Mouse (Mus musculus) A20 (cell line): ENCODE data around the gene Nfam1.
"Not testable (repeated sequence)": the region's sequence is repeated elsewhere in the genome, so short reads cannot be mapped to it uniquely, and the experiment has no call there.

Experiments used
- DNase-seq: peaks from one replicate; pipeline ENCODE4 v3.0.0-alpha.2; 2011; ENCODE audit warnings: low read depth, low spot score

The Nfam1 gene

DNA sequence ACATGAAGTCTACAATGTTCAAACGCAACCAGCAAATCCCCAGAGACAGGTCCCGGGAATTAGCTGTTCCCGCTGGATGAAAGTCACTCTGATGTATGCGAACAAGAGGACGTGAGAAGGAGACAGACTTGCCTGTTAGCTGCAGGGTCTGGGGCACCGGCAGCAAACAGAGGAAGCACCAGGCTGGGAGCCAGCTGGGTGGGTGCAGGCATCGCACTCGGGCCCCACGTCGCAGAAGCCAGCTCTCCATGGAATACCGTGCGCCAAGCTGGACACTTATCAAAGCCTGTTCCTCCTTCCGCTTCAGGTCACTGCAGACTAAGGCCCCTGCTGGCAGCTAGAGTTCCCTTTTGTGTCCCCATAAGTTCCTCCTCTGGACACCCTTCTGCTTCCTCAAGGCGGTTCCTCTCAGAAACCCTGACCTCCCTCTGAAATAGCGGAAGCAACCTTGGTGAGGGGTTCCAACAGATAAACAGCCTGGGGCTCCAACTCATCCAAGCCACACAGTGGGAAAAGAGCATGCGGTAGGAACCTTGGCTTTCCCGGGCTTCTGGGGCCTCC is at the start of gene Nfam1:
Nfam1 (minus strand) TSS at position 326 of the 561 bp plus-strand sequence.
- DNase-seq: no peak

DNA sequence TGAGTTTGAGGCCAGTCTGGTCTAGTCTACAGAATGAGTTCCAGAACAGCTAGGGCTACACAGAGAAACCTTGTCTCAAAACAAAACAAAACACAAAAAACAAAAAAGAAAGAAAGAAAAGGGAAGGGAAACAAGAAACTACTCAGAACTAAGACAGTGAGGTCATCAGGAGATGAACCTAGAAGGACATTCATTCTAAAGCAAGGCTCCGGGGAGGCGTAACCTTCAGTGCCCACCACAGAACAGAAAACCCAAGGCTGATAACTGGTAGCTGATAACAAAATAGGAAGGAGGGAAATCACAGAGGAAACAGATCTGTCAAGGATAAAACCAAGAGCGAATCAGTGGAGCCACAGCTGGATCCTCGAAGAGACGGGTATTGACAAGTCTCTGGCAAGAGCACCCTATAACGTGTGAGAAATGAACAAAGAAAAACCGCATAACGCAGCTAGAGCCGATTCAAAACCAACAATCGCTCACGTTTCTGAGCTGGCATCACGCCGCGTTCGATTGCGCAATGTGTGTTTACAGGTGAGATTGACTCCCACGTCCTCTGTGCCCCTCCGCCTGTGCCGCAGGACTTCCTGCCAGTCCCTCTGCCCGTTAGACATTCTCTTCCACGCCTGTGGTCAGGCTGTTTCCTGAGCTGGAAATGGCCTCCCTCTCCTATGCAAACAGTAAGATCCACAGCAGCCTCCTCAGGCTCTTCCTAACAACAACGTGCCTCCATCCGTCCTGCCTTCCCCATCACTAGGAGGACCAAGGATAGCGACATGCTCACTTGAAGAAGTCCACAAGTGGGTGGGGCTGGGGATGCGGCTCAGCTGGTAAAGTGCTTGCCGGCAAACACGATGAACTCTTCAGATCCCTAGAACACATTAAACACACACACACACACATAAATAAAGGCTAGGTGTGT is 42.8 kb upstream of the Nfam1 start:
- peak; percentile 42 for DNase-seq

DNA sequence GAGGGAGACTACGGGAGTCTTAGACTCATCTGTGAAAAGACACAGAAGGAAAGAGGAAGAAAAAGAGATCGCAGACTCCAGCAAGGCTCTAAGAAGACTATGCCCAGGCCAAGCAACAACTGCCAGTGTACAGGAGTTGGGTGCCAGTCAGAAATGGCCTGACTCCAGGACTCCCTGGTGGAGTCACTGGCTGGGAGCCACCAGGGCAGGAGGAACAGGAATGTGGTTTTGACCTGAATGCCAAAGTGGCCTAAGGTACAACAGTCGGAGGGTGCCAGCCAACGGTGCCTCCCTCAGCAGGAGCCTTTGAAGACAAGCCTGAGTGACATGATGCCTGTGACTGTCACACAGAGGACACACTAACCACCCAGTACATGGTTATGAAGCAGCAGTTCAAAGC is 41.1 kb upstream of the Nfam1 start:
- no peak for DNase-seq

DNA sequence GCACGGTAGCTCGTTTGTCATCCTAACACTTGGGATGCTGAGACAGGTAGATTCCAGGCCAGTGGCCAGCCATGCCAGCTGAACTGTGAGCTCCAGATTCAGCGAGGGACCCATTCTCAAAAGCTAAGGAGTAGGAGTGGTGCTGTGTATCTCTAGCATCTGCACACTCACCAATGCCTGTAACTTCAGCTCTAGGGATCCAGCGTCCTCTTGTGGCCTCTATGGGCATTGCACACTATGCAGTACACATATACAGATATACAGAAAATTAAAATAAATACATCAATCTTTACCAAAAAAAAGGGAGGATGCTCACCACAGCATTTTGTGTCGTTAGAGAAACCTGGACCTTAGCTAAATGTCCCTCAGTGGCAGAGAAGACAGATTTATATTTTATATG is 38.6 kb upstream of the Nfam1 start:
- DNase-seq: peak; percentile 24

DNA sequence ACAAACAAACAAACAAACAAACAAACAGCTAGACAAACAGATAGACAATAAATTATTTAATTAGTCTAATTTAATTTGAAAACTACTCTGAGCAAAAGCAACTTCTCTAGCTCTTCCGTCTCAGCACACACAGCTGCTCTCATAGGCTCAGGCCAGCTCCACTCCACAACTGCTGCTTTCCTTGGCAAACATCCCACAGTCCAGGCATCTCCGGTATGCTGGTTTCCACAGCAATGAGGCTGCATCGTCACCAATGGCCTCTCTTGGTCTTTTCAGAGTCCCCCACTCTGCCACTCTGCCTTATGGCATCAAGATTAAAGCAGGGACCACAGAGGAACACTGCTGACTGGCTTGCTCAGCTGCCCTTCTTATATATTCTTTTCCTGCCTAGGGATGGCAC is 37.8 kb upstream of the Nfam1 start:
- DNase-seq: no peak

DNA sequence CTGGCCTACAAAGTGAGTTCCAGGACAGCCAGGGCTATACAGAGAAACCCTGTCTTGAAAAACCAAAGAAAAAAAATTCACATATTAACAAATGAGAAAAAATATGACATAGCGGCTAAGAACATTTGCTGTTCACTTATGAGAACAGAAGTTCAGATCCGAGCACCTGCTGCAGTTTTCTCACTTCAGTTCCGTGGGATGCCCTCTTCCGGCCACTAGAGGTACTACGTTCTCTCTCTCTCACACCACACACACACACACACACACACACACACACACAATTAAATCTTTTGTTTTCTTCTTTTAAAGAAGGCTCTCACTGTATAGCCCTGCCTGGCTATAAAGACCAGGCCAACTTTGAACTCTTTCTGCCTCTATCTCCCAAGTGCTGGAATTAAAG is 35.2 kb upstream of the Nfam1 start:
- DNase-seq: peak; percentile 20

DNA sequence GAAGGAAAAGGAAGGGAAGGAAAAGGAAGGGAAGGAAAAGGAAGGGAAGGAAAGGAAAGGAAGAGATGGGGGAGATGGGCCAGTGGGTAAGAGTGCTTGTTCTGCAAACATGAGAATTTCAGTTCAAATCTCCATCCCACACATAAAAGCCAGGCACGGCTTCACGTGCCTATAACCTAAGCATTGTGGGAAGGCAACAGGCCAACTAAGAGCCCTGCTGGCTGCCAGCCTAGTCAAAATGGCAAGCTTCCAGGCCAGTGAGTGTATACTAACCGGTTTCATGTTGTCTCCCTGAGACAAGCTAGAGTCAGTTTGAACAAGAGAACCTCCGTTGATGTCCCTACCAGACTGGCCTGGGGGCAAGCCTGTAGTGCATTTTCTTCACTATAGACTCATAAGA is 32.4 kb upstream of the Nfam1 start:
- no peak for DNase-seq

DNA sequence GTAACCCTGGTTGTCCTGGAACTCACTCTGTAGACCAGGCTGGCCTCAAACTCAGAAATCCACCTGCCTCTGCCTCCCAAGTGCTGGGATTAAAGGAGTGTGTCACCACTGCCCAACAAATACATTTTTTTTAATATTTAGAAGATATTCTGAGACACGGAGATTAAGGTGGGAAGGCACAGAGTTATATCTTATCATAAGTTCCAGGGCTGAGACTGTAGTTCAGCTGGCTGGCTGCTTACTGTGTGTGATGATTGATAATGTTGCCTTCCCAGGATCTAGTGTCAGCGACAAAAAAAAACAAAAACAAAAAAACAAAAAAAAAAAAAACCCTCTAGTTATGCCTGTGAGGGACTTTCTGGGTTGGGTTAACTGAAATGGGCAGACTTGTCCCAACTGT is 29.5 kb upstream of the Nfam1 start:
- not testable (repeated sequence) for DNase-seq

DNA sequence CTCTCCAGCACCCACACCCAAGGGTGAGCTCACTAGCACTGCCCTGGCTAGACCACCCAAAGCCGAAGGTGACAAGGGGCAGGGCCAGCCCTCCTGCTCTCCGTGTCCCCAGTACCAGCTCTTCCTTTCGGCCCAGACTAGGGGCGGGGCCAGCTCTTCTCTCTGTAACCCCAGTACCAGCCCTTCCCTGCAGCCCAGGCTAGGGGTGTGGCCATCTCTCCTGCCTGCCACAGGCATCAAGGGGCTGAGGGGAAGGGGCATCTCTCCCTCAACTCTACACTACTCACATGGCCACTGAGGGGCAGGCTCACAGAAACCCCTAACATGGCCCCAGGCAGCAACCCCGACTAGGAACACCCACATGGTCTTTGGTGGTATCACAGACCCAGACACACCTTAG is 28.6 kb upstream of the Nfam1 start:
- DNase-seq: no peak

DNA sequence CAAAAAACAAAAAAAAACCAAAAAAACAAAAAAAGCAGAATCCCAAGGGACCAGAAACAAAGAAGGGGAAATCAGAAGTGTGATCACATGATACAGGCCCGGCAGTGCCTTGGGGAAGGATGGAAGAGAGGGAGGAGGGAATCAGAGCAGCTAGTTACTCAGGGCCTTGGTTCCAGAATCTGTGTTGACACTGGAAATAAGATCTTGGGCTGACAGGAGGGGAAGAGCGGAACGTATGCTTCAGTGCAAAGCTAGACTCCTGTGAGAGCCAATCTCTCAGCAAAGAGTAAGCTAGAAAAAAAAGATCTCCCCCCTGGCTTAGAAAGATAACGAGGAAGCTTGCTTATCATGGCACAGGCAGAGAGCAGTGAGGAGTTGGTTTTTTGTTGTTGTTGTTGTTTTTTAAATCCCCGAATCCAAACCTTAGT is 26.1 kb upstream of the Nfam1 start:
- DNase-seq: no peak

DNA sequence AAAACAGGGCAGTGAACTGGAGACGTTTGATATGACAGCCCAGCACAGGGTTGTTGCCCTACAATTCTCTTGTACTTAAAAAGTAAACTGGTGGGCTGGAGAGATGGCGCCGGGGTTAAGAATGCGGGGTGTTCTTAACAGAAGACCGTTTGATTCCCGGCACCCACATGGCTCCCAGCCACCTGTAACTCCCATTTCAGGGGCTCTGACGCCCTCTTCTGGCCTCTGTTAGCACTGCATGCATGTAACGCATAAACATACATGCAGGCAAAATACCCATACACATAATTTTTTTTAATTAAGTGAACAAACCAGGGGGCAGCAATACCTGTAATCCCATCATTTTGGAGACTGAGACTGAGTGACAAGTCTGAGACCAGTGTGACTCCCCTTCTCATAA is 24.4 kb upstream of the Nfam1 start:
- no peak for DNase-seq

DNA sequence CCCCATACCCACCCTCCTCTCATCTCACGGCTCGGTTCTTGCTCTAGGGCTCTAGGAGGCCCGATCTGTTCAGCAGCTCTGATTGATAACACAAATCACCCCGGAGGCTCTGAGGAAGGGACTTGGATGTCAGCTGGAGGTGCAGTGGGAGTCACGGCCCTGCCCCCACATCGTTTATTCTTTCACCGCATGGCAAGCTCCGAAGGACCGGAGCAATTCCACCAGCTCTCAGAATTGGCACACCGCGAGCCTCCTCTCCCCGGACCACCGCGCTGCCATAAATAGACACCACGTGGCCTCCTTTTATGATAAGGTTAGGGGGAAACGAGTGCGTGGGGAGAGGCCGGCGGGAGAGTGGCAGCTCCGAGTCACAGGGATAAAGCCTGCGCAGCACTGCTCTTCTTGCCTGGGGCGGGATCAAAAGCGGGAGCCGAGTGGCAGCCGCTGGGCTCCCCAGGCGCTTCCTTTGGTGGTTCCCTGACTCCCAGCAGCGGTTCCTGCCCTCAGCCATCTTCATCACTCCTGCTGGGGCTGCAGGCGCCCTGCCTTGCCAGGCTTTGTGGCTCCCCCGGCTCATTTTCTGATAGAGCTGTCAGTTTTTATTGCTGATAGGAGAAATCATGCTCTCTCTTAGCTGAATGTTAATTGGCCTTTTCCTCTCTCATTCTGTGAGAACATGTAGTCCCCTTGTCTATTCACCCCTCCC is 23.4 kb upstream of the Nfam1 start:
- DNase-seq: no peak

DNA sequence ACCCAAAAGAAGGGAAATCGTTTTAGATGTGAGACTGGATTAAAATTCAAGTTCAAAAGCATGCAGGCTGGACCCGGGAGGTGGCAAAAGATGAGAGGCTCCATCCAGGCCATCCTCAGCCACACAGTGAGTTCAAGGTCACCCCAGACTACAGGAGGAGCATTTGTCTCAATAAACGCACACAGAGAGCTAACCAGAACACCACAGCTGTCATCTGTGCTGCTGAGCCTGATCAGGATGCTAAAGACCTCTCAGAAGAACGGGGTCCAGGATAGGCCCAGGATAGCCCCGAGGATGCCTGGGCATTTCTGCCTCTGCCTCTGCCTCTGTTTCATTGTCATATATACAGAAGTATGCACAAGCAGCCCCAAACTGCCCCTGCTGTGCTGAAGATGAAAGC is 22.5 kb upstream of the Nfam1 start:
- DNase-seq: no peak

DNA sequence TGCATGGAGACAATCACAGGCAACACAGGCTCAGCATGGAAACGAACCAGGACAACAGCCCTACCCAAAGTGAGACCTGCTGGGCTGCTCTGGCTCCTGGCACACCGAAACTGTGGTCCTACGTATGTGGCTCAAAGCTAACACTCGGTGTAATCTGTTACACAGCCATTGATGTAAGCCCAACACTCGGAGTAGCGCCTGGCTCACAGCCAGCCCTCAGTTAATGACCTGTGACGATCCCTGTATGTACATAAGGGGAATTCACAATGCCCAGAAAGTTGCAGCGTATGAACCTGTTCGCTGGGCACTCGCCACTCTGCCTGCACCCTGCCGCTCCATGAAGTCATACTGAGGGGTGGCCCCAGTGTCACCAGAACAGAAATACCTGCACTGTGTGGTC is 20.2 kb upstream of the Nfam1 start:
- DNase-seq: no peak

DNA sequence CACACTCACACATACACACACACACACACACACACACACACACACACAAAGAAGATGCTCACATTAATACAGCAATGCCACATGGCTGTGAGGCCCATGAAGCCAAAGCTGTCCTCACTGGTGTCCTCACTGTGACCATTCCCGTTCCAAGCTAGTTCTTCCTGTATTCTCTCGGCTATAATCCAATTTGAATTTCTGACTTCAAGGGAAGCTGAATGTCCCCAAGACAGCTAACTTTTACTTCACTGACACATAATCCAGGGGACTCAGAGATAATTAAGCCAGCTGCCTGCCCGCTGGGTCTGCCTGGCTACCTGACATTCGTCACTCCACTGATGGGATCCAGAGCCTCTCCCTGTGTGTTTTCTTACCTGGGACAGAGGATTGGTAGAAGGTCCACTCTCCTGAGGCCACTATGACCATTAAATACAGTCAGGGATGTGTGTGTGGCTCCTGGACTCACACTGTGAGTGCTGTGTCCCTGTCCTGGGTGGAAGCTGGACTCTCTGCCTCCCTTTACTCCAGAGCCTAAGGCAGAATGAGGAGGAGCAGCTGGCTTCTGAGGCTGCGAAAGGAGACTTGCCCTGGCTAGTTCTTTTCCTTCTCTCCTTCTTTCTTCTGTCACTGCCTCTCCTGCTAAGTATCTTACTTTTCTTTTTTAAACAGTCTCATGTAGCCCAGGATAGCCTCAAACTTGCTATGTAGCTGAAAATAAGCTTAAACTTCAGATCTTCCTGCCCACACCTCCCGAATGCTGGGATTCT is 19.4 kb upstream of the Nfam1 start:
- no peak for DNase-seq

DNA sequence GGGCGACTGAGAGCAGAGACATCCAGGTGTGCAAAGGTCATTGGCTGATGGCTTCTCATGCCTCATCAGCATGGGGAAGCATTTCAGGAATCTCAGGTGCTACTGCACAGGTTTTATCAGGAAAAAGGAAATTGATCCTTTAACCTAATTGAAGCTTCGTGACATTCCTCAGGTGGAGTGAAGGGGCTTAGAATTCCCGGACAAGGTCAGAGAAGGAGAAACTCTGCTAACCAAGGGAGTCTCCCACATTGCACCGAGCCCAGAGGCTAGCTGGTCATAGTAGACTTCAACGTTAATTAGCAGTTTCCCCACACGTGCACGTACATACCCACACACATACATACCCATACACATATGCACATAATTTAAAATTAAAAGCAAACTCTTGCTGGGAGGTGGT is 13.6 kb upstream of the Nfam1 start:
- DNase-seq: no peak

DNA sequence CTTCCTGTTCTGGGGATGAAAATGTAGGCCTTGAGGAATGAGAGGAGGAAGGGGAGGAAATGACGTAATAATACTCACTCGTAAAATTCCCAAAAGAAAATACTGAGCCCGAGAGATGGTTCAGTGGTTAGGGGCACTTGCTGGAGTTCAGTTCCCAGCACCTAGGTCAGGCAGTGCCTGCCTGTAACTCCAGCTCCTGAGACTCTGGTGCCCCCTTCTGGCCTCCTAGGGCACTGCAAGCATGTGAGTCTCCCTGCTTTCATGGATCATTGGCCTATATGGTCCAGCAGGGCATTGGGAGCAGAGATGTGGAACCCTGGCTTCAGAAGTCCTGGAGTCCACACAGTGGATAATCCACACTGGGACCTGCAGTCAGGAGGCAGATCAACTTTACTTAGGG is 13.2 kb upstream of the Nfam1 start:
- DNase-seq: no peak

DNA sequence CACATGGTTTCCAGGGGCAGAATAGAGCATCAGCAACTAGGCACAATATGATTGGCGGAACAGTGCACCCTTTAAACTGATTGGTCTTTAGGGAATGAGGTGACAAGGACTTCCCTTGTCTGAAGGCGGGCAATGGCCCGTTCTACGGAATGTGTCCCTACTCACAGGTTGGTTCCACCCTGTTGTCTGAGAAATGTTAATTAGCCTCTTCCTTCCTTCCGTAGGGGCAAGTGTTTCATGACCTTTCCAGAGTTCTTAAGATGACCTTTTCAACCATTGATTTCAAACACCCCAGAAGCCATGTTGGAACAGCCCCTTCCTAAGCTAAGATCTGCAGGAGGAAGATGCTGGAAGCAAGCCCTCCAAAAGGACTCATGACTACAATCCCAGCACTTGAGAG is 12.5 kb upstream of the Nfam1 start:
- DNase-seq: not testable (repeated sequence)

DNA sequence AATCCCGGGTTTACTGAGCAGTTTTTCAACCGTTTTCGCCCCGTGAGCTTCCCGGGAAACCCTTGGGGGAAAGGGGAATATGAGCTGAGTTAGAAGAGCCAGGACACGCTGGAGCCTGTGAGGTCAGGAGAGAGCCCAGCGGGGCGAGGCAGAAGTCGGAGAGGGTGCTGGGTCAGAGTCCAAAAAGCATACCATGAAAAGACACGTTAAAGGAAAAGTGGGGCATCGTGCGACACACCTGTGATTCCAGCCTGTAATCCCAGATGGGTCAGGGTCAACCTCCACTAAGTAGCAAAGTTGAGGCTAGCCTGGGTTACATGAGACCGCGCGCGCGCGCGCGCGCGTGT is 10.2 kb upstream of the Nfam1 start:
- no peak for DNase-seq

DNA sequence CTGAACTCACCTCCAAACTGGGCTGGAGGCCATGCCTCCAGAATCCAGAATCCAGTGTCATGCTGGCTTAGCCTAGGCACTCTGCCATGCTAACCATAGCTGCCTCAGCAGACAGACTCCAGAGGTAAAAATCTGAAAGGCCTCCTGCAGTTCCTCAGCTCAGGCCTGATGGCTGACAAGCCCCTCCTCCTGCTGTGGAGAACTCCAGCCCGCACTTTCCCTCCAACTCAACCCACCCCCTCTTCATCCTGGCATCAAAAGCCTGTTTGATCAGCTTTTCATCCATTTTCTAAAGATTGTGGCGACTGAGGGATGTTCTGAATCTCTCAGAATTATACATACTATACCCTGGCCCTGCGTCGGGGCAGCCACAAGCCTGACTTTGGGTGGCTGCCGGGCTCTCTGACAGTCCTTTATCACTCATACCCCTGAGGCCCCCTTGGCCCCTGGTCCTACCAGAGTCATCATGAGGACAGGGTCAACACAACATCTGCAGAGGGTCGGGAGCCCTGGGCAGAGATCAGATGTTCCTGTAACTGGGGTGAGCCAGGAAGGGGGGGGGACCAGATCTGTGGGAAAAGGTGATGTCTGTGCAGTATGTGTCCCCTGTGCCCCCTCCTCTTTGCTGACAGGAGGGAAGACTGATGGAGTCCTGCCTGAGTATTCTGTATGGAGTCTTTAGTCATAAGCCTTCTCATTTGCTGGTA is 9.7 kb upstream of the Nfam1 start:
- no peak for DNase-seq

DNA sequence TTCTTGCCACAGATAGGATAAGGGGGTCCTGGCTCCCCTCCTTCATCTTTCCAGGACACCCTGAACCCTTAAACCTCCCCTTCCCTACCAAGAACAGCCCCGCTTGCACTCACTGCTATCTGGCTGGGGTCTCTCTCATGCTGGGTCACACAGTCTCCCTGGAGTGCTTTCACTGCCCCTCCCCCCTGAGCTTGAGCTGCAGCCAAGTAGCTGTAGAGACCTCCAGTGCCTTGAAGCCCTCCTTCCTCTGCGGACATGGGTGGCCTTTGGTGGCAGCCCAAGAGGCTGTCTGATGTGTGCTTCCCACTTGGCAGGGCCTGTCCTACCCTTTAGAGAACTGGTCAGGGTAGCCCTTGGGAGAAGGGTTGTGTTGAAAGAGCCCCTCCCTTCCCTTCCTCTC is 7.0 kb upstream of the Nfam1 start:
- no peak for DNase-seq
